Mouse (Mus musculus): ENCODE measurements around the gene Nkain1.

Nkain1 gene

GRCm38 (mm10) chr4:130574048-130574413 lies at the start of gene Nkain1:
Nkain1 (minus strand) TSS chr4:130574173.
- DNase-seq (ENCODE audit: low spot score): no peak

DNA sequence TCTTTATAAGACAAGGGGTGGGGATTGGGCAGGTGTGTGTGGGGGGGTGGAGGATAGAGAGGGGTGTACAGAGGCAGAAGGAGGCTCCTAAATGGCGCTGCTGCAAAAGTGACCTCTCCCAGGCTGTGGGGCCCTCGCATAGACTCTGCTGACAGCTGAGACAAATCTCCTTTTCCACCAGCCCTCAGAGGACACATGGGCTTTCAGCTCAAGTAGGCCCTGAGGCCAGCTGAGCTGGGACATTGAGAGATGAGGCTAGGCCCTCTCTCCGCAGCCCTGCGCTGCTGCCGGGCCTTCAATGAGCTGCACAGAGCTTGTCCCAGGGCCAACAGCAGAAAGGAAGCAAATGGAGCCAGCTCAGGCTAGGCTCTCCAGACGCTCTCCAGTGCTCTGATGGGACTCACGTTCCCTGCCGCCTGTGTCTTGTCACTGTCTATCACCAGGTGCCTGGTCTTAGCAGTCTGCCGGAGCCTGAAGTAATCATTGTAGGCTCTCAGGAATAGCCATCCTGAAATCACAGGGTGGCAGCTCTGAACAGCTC lies 4.8 kb upstream of the Nkain1 start:
- DNase-seq (ENCODE audit: low spot score): no peak

- DNase-seq (ENCODE audit: low spot score): no peak
Measured at GRCm38 (mm10) chr4:130577081-130577480, 3.1 kb upstream of the Nkain1 start.

DNA sequence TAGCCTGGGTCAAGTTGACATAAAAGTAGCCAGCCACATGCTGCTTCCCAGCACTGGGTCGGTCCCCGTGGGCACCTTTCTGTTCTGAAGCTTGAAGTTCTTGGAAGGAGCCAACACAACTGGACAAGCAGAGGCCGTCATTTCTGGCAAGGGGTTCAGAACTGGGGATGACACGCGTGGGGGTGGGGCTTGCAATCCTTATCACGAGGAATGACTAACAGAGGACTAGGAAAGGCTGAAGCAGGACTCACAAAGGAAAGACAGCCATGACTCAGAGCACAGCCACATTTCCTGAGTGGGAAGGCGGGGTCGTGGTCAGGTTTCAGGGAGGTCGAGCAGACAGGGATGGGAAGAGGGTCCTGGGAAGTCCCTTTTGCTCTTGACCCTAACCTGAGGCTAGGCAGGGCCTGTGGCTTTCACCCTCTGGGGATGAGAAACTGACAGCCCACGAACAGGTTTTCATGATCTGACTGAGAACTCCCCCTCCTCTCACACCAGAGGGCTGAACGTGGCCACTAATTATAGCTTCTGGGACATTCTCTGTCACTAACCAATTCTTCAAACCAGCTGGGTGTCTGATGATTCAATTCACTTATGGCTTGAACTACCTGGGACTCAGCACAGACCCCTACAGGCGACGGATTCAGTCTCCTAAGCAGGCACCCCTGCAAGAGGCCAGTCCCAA lies 2.4 kb upstream of the Nkain1 start:
- no peak for DNase-seq (ENCODE audit: low spot score)

DNA sequence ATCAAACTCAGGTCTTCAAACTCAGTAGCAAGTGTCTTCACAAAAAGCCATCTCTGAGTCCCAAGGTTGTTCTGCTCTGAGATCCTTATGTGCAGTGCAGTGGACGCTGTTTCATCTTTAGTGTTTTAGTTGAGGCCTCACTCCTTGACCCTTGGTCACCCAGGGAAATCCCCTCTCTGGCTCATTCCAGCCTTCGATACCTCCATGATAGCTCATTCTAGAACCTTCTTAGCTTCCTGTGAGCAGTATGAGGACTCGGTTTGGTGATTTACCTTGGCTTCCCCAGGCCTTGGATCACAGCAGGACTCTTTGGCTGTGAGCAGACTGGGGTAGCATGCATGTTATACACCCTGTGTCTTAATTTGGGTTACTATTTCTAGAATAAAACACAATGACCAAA lies 1.6 kb upstream of the Nkain1 start:
- DNase-seq (ENCODE audit: low spot score): no peak

DNA sequence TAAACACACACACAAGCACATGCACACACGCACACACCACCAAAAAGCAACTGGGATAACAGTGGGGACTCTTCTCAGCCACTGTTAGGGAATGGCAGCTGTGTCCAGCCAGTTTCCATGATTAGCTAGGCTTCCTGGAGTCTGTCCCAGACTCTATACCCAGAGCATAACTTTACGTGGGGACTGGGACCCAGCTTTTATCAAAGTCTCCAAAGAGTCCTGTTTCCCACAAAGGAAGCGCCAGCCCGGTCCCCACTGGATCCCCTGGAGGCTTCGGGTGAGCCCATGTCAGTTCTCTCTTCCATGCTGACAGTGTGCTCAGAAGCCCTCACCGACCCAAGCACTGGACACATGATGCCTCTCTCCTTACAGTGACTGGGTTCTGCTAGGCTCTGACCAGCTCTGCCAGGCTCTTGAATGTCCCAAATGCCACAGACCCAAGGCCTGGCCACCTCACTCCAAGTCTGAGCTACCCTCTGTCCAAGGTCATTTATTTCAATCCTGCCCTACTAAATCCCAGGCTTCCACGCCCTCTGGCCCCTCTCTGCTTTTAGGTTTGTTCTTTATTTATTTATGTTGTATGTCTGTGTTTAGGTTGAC lies 988 bp upstream of the Nkain1 start:
- DNase-seq (ENCODE audit: low spot score): no peak

DNA sequence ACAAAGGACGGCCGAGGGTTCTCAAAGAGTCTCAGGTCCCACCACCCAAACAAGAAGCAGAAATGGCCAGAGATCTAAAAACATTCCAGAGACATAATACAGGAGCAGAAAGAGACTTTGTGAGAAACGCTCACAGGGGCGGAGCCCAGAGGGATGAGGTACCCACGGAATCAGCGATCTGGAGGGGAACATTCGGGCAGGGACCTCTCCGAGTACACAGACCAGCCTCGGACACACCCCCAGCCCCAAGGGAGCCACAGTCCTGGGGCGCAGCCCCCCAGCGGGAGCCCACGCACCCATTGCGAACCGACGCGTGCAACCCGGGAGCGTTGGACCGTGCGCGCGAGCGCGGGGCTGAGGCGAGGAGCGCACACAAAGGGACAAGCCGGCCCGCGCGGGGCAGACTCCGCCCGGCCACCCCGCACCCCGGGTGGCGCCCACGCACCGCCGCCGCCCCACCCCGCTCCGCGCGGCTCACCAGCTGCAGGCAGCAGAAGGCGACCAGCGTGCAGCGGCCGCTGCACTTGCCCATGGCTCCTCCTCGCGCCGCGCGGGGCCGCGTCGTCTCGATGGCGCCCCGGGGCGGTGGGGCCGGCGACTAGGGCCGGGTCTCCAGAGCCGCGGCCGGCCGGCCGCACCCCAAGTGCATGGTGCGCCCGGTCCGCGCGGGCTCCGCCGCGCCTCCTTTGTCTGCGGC lies 474 bp downstream of the Nkain1 start:
- no peak for DNase-seq (ENCODE audit: low spot score)

GRCm38 (mm10) chr4:130573012-130573350 lies 992 bp downstream of the Nkain1 start:
- DNase-seq (ENCODE audit: low spot score): no peak

DNA sequence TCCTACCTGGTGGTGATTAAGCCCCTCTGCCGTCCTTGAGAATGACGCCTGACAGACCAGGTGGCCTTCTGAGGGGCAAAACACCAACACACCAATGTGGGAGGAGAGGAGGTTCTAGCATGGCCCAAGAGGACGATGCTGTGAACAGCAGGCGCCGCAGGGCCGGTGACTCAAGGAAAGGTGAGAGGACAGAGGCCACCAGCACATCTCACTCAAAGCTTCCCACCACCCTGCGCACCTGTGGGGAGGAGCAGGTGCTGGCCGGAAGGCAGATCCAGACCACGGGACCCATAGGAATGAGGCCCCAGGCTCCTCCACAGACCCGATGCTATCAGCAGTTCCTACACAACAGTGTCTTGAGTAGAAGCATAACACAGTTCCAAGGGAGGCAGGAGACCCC lies 1.4 kb downstream of the Nkain1 start:
- no peak for DNase-seq (ENCODE audit: low spot score)

- no peak for DNase-seq (ENCODE audit: low spot score)
Measured at GRCm38 (mm10) chr4:130570941-130571720, 2.8 kb downstream of the Nkain1 start.

GRCm38 (mm10) chr4:130568043-130568978 lies 5.7 kb downstream of the Nkain1 start:
- DNase-seq (ENCODE audit: low spot score): peak; percentile 56

DNA sequence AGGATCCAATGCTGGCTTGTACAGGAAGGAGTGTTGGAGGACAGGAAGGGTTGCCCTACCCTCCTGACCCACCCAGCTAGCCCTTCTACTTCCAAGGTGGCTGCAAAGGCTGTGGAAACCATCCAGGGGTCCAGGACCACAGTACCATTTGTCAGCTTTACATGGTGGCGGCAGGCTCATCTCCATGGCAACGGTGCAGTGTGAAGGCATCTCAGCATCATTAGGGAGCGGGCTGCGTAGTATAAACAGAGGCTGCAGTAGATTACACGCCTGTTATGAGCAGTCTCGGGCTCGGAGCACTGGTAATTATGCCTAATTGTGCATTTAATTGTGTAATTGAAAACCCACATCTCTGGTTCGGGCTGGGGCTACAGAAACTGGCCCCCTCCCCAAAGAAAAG lies 10.2 kb downstream of the Nkain1 start:
- DNase-seq (ENCODE audit: low spot score): no peak

DNA sequence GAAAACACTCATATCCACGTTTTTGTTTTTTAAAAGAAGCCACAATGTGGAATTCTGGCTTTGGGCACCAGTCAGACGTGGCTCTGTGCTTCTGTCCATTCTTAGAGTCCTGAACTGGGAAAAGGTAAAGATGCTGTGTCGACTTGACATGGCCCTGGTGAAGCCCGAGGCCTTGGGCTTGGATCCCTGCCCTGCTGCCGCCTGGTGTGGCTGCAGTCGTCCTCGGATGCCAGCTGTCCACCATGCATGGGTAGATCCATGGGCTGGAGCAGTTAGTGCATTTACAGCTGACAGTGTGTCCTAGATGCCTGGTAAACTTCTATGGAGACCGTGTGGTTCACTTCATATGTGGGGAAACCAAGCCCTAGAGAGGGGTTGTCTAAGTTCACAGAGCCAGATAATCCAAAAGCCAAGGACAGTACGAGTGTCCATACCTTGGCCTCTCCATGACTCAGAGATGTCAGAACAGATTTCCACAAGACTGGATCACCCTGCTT lies 10.7 kb downstream of the Nkain1 start:
- no peak for DNase-seq (ENCODE audit: low spot score)

GRCm38 (mm10) chr4:130560576-130561310 lies 13.2 kb downstream of the Nkain1 start:
- DNase-seq (ENCODE audit: low spot score): no peak

DNA sequence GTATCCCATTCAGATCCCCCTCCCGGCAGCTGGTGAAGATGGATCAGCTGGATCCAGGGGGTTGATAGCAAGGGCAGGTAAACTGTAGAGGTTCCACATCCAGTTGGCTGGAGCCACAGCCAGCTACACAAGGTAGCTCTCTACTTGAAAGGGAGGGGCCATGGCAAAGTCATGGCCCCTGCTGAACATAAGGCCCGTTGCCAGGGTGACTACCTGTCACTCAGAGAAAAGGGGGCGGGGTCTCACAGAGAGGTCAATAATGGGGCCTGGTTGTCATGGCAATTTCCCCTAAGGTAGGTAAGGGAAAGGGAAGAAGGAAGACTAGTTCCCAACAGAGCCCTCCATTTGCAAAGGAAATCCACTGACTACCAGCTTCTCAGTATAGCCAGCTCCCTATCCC lies 14.8 kb downstream of the Nkain1 start:
- no peak for DNase-seq (ENCODE audit: low spot score)

- peak; percentile 48 for DNase-seq (ENCODE audit: low spot score)
Measured at GRCm38 (mm10) chr4:130557852-130558251, 16.1 kb downstream of the Nkain1 start.

DNA sequence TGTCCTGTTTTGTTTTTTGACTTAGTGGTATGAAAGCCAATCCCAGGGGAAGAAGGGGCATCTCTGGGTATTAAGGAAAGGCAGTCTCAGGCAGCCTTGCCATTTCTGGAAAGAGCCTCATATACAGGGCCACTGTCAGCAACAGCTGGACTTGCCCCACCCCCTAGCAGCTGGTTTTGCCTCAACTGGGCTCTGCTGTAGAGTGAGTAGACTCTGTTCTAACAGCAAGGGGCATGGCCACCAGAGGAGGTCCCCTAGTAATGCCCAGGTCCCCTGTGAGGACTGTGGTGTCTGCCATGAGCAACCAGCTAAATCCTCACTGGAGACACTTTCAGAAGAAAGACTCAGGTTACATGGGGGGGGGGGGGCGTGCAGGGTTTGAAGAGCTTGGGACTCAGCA lies 17.0 kb downstream of the Nkain1 start:
- DNase-seq (ENCODE audit: low spot score): no peak

DNA sequence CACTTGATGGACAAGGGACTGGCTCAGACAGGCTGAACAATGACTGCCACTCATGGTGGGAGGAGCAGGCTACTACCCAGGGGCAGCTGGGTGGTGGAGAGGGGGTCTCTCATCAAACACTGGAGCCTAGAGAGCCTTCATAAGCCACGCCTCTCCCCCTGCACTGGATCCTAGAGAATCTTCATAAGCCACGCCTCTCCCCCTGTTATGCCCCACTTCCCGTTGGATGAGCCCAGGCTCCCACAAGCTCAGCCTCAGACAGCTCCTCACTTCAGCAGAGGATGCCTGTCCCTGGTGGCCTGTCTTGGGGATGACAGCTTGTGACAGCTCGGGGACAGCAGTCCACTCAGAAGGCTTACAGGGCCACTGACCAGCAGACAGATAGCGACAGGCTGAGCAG lies 17.7 kb downstream of the Nkain1 start:
- DNase-seq (ENCODE audit: low spot score): no peak

DNA sequence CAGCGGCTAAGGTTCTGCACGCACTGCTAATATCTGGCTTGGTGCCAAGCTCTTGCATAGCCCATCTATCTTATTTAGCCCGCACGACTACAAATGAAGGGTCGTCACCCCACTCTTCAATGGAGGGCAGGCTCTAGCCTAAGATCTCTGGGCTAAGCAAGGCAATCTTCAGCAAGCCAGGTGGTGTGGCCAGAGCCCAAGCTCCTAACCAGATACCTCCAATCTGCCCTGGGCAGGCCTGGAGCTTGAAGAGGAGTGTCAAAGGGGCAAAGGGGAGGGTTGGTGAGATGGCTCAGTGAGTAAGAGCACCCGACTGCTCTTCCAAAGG lies 20.9 kb downstream of the Nkain1 start:
- no peak for DNase-seq (ENCODE audit: low spot score)

DNA sequence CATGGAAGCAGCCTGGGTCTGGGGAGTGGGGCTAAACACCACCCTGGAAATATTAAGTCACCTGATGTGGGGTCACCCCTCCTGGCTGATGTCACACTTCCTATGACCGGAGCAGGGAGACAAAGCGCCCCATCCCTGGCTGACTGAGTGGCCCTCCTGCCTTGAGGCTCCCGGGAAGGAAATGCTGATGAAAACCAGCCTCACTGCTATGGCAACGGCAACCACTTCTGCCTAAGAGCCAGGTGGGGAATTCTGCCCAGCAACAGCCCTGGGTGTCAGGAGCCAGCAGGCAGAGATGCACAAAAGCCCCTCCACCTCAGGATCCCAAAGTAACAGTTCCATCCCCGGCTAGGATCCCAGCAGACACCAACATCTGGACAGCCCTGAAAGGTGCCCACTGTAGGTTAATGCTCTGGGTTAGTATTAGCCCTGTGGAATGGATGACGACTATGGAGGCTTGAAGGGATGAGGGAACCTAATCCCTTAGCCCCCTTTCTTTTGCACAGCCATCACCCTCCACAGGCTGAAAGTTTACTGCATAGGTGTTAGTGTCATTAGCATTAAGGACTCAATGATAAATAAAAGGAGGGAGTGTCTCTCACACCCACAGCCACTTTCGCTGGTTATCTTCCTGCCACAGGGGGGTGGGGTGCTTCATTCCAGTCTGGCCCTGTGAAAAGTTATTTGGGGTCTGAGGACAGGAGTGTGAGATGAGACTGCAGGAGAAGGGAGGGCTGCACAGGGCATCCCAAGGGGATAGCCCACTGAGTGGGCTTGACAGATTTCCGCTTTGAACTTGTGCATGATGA lies 21.5 kb downstream of the Nkain1 start:
- no peak for DNase-seq (ENCODE audit: low spot score)
